Mouse (Mus musculus) CH12.LX (cell line): ENCODE data around the gene Brd2. TPM values are rescaled to one million over a fixed set of nuclear protein-coding genes. Genes with fewer than 3 reads are reported as not detected.

Experiments
- DNase-seq: peaks from one replicate; pipeline ENCODE4 v3.0.0-alpha.2; 2013; ENCODE audit errors: extremely low read depth
- H3K27ac ChIP-seq: 2 replicates; pipeline ENCODE4 v1.5.1; 2012; ENCODE audit warnings: low read depth, mild to moderate bottlenecking, control low read depth, moderate library complexity; ENCODE audit not compliant: insufficient read depth
- H3K27me3 ChIP-seq: replicated peaks from 2 replicates; pipeline ENCODE3; 2012; ENCODE audit warnings: inconsistent platforms
- H3K36me3 ChIP-seq, 2 experiments: replicated peaks in 1 of 2; 2 replicates each; pipeline versions ENCODE3 to v1.6.1; 2012; ENCODE audit warnings: inconsistent platforms in 1 of 2, low read length in 1 of 2, mild to moderate bottlenecking in 1 of 2, mixed read lengths in 1 of 2, moderate library complexity in 1 of 2; ENCODE audit not compliant: control insufficient read depth in 1 of 2, insufficient read depth in 1 of 2
- H3K4me1 ChIP-seq, 2 experiments: 2 replicates each; pipeline ENCODE4 v1.6.1; 2012; ENCODE audit warnings: inconsistent platforms in 1 of 2, moderate library complexity in 1 of 2; ENCODE audit not compliant: insufficient read depth in 2 of 2, control insufficient read depth in 1 of 2
- H3K4me2 ChIP-seq: 2 replicates; pipeline ENCODE4 v1.6.1; 2012; ENCODE audit warnings: low read depth, mild to moderate bottlenecking, control low read depth; ENCODE audit not compliant: poor library complexity, insufficient read depth, severe bottlenecking
- H3K4me3 ChIP-seq, 3 experiments: fragments of 150-350 bp in 1 of 3; sonication (generic) in 1 of 3; replicated peaks in 1 of 3; 2 replicates each; pipeline versions ENCODE3 to v1.5.1; 2011 to 2012; ENCODE audit warnings: low read depth in 2 of 3, low read length in 2 of 3, mild to moderate bottlenecking in 2 of 3, moderate library complexity in 2 of 3, control low read depth in 1 of 3, improper control_type of control experiment in 1 of 3, inconsistent platforms in 1 of 3, mixed read lengths in 1 of 3; ENCODE audit not compliant: poor library complexity in 1 of 3
- H3K79me2 ChIP-seq: replicated peaks from 2 replicates; pipeline ENCODE4 v1.6.1; 2012; ENCODE audit warnings: mild to moderate bottlenecking, moderate library complexity; ENCODE audit not compliant: control insufficient read depth, poor library complexity, insufficient read depth, severe bottlenecking; ENCODE audit errors: extremely low read depth
- H3K9ac ChIP-seq: 2 replicates; pipeline ENCODE4 v1.6.1; 2012; ENCODE audit warnings: low read depth, mild to moderate bottlenecking, control low read depth, moderate library complexity; ENCODE audit not compliant: insufficient read depth
- H3K9me3 ChIP-seq: replicated peaks from 2 replicates; pipeline ENCODE3; 2012; ENCODE audit warnings: low read length, inconsistent platforms, mixed read lengths
- ETS1 ChIP-seq: conservative IDR thresholded peaks from 2 replicates; pipeline ENCODE4 v1.6.1; 2012; ENCODE audit warnings: low read depth, mild to moderate bottlenecking, inconsistent platforms, low read length, improper control_type of control experiment, moderate library complexity
- HCFC1 ChIP-seq: IDR thresholded peaks from 2 replicates; pipeline ENCODE4 v1.6.1; 2012; ENCODE audit warnings: low read depth, mild to moderate bottlenecking, inconsistent platforms, low read length, improper control_type of control experiment
- JUN ChIP-seq: IDR thresholded peaks from 2 replicates; pipeline ENCODE4 v1.6.1; 2011; ENCODE audit warnings: low read depth, mild to moderate bottlenecking, low read length, improper control_type of control experiment, moderate library complexity; ENCODE audit not compliant: insufficient read depth
- POLR2A ChIP-seq: IDR thresholded peaks from 2 replicates; pipeline ENCODE4 v1.6.1; 2011; ENCODE audit warnings: low read depth, mild to moderate bottlenecking, improper control_type of control experiment, low read length
- POLR2AphosphoS2 ChIP-seq: IDR thresholded peaks from 2 replicates; pipeline ENCODE4 v1.6.1; 2011; ENCODE audit warnings: low read depth, low read length, improper control_type of control experiment
- RCOR1 ChIP-seq: conservative IDR thresholded peaks from 2 replicates; pipeline ENCODE4 v1.6.1; 2012; ENCODE audit warnings: low read depth, mild to moderate bottlenecking, inconsistent platforms, low read length, improper control_type of control experiment
- SIN3A ChIP-seq: IDR thresholded peaks from 2 replicates; pipeline ENCODE4 v1.6.1; 2012; ENCODE audit warnings: low read length, improper control_type of control experiment, inconsistent platforms
- TCF12 ChIP-seq: IDR thresholded peaks from 2 replicates; pipeline ENCODE4 v1.6.1; 2014; ENCODE audit warnings: low read depth, mild to moderate bottlenecking, inconsistent platforms, low read length, improper control_type of control experiment
- ZMIZ1 ChIP-seq: IDR thresholded peaks from 2 replicates; pipeline ENCODE4 v1.6.1; 2012; ENCODE audit warnings: low read depth, mild to moderate bottlenecking, inconsistent platforms, low read length, improper control_type of control experiment
- ZNF384 ChIP-seq: IDR thresholded peaks from 2 replicates; pipeline ENCODE4 v1.6.1; 2012; ENCODE audit warnings: low read depth, low read length, improper control_type of control experiment, inconsistent platforms
- dilution Hi-C: fragments of 300-500 bp; cut with MboI; formaldehyde crosslinking; loops from 2 replicates; pipeline ENCODE4 v1.14.3; 2020; ENCODE audit warnings: low sequenced_read_pairs; ENCODE audit not compliant: extremely low pct_unique_long_range_greater_than_20kb, extremely low pct_ligation_motif_present
- in situ Hi-C: fragments of 300-500 bp; cut with MboI; formaldehyde crosslinking; loops from 3 replicates; pipeline ENCODE4 v1.14.3; 2019; ENCODE audit warnings: low sequenced_read_pairs, low pct_ligation_motif_present, low pct_unique_long_range_greater_than_20kb, mixed read lengths
- polyA plus RNA-seq: library from polyadenylated mRNA; unstranded; fragments of >175 nt; gene quantifications from 2 replicates; pipeline ENCODE4 v1.2.1, GENCODE M21; 2012; ENCODE audit warnings: low read depth; ENCODE audit not compliant: insufficient read length
- total RNA-seq, 2 experiments: library from RNA; depleted of rRNA; stranded (reverse); fragments of 300-350 nt in 1 of 2; fragments of >200 nt in 1 of 2; gene quantifications; 2 replicates each; pipeline ENCODE4 v1.2.3; 2012 to 2014

Gene Brd2
- total and polyA plus RNA-seq, 3 experiments = 101 to 247 (median 141) TPM

DNA sequence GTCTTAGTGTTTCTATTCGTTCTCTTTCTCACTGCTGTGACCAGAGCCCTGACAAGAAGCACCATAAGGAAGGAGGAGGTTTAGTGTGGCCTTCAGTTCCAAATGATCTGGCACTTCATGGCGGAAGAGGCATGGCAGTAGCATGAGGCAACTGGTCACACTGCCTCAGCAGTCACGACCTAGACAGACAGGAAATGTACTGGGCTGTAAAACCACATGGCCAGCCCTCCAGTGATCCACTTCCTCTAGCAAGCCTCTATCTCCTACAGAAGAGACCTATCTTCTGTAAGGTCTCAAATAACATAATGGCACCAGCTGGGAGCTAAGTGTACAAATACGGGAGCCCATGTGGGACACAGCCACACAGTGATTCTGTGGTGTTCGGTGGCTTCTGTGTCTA, 50.3 kb downstream of the Brd2 start:
- H3K36me3 ChIP-seq = peaks cover 0 to 11% of the 10 kb centered on the region in 2 experiments
- DNase-seq = no peak
- H3K27me3 ChIP-seq = peaks cover 1% of the 10 kb centered on the region
- H3K79me2 ChIP-seq = no peaks in the 10 kb centered on the region
- no peak overlapping the region for H3K4me3 ChIP-seq
- H3K9me3 ChIP-seq = no peaks in the 10 kb centered on the region
- in situ Hi-C loops (no loop called here), dilution Hi-C loops (no loop called here)
- H3K4me1 ChIP-seq = peaks cover 0 to 14% of the 10 kb centered on the region in 2 experiments; a peak in 2 of 4 replicates
- TF ChIP-seq ZNF384 (no peak), POLR2AphosphoS2 (no peak), ETS1 (no peak), POLR2A (no peak), JUN (no peak), RCOR1 (no peak)
- no peak overlapping the region for H3K27ac ChIP-seq
- no peak overlapping the region for H3K4me2 ChIP-seq
- no peak overlapping the region for H3K9ac ChIP-seq

GRCm38 (mm10) chr17:34068864-34069263, 53.6 kb downstream of the Brd2 start:
- peaks cover 0 to 14% of the 10 kb centered on the region in 2 experiments; a peak in 2 of 4 replicates for H3K4me1 ChIP-seq
- H3K4me3 ChIP-seq = no peak overlapping the region
- H3K36me3 ChIP-seq = peaks cover 20 to 42% of the 10 kb centered on the region in 2 experiments
- dilution Hi-C loops = no loop called here
- no peak overlapping the region for H3K4me2 ChIP-seq
- H3K79me2 ChIP-seq = no peaks in the 10 kb centered on the region
- H3K9ac ChIP-seq = no peak overlapping the region
- H3K9me3 ChIP-seq = no peaks in the 10 kb centered on the region
- H3K27me3 ChIP-seq = no peaks in the 10 kb centered on the region
- DNase-seq = no peak
- in situ Hi-C loops = no loop called here
- no peak overlapping the region for H3K27ac ChIP-seq
- TF ChIP-seq HCFC1 (no peak), ZMIZ1 (no peak), SIN3A (no peak), TCF12 (no peak)

Other genes with a start within 250 kb of the Brd2 start
Only the 20 nearest of the 32 such genes appear.
- gene B3galt4, start 171.1 kb downstream of the Brd2 start, total RNA-seq (2012; rRNA removed) = 3.7 and 4.5 TPM in 2 replicates
- gene B3galt4, start 171.1 kb downstream of the Brd2 start, total RNA-seq (2014; rRNA removed) = 4.2 and 5.2 TPM in 2 replicates
- 4.6 and 6.2 TPM in 2 replicates for gene B3galt4, start 171.1 kb downstream of the Brd2 start, polyA plus RNA-seq
- gene Vps52, start 166.8 kb downstream of the Brd2 start, total RNA-seq (2012; rRNA removed) = 38.2 and 39.9 TPM in 2 replicates
- 34.3 and 40.6 TPM in 2 replicates for gene Vps52, start 166.8 kb downstream of the Brd2 start, total RNA-seq (2014; rRNA removed)
- gene Vps52, start 166.8 kb downstream of the Brd2 start, polyA plus RNA-seq = 73.6 and 76.1 TPM in 2 replicates
- gene Rps18, start 166.6 kb downstream of the Brd2 start, total RNA-seq (2012; rRNA removed) = 302 and 359 TPM in 2 replicates
- gene Rps18, start 166.6 kb downstream of the Brd2 start, total RNA-seq (2014; rRNA removed) = 205 and 246 TPM in 2 replicates
- gene Rps18, start 166.6 kb downstream of the Brd2 start, polyA plus RNA-seq = 913 and 991 TPM in 2 replicates
- 1,488 and 1,753 TPM in 2 replicates for gene H2-K1, start 122.3 kb downstream of the Brd2 start, total RNA-seq (2012; rRNA removed)
- 1,386 and 1,734 TPM in 2 replicates for gene H2-K1, start 122.3 kb downstream of the Brd2 start, total RNA-seq (2014; rRNA removed)
- 2,472 and 2,496 TPM in 2 replicates for gene H2-K1, start 122.3 kb downstream of the Brd2 start, polyA plus RNA-seq
- 8.6 and 11.9 TPM in 2 replicates for gene Ring1, start 98.0 kb downstream of the Brd2 start, total RNA-seq (2012; rRNA removed)
- 11.5 and 13.7 TPM in 2 replicates for gene Ring1, start 98.0 kb downstream of the Brd2 start, total RNA-seq (2014; rRNA removed)
- gene Ring1, start 98.0 kb downstream of the Brd2 start, polyA plus RNA-seq = 18.0 and 23.1 TPM in 2 replicates
- gene H2-Ke6, start 94.6 kb downstream of the Brd2 start, total RNA-seq (2012; rRNA removed) = 44.8 and 47.1 TPM in 2 replicates
- 20.4 and 20.8 TPM in 2 replicates for gene H2-Ke6, start 94.6 kb downstream of the Brd2 start, total RNA-seq (2014; rRNA removed)
- gene H2-Ke6, start 94.6 kb downstream of the Brd2 start, polyA plus RNA-seq = 31.7 and 34.5 TPM in 2 replicates
- gene Slc39a7, start 91.0 kb downstream of the Brd2 start, total RNA-seq (2012; rRNA removed) = 116 and 160 TPM in 2 replicates
- 96.8 and 97.2 TPM in 2 replicates for gene Slc39a7, start 91.0 kb downstream of the Brd2 start, total RNA-seq (2014; rRNA removed)
- 105 and 108 TPM in 2 replicates for gene Slc39a7, start 91.0 kb downstream of the Brd2 start, polyA plus RNA-seq
- 42.7 and 47.7 TPM in 2 replicates for gene Rxrb, start 90.8 kb downstream of the Brd2 start, total RNA-seq (2012; rRNA removed)
- 27.0 and 27.4 TPM in 2 replicates for gene Rxrb, start 90.8 kb downstream of the Brd2 start, total RNA-seq (2014; rRNA removed)
- gene Rxrb, start 90.8 kb downstream of the Brd2 start, polyA plus RNA-seq = 36.9 and 41.4 TPM in 2 replicates
- gene Col11a2, start 83.2 kb downstream of the Brd2 start, total RNA-seq (2012; rRNA removed) = 6.0 and 7.6 TPM in 2 replicates
- 3.0 and 4.5 TPM in 2 replicates for gene Col11a2, start 83.2 kb downstream of the Brd2 start, total RNA-seq (2014; rRNA removed)
- gene Col11a2, start 83.2 kb downstream of the Brd2 start, polyA plus RNA-seq = 5.8 and 7.2 TPM in 2 replicates
- gene H2-Oa, start 30.3 kb downstream of the Brd2 start, total RNA-seq (2012; rRNA removed) = 16.1 and 21.5 TPM in 2 replicates
- gene H2-Oa, start 30.3 kb downstream of the Brd2 start, total RNA-seq (2014; rRNA removed) = 32.8 and 42.7 TPM in 2 replicates
- 30.5 and 40.4 TPM in 2 replicates for gene H2-Oa, start 30.3 kb downstream of the Brd2 start, polyA plus RNA-seq
- gene H2-DMa, start 3.1 kb downstream of the Brd2 start, total RNA-seq (2012; rRNA removed) = 67.7 and 77.4 TPM in 2 replicates
- gene H2-DMa, start 3.1 kb downstream of the Brd2 start, total RNA-seq (2014; rRNA removed) = 114 and 119 TPM in 2 replicates
- gene H2-DMa, start 3.1 kb downstream of the Brd2 start, polyA plus RNA-seq = 82.5 and 112 TPM in 2 replicates
- 107 and 135 TPM in 2 replicates for gene H2-DMb2, start 20.7 kb upstream of the Brd2 start, total RNA-seq (2012; rRNA removed)
- 173 and 199 TPM in 2 replicates for gene H2-DMb2, start 20.7 kb upstream of the Brd2 start, total RNA-seq (2014; rRNA removed)
- 161 and 175 TPM in 2 replicates for gene H2-DMb2, start 20.7 kb upstream of the Brd2 start, polyA plus RNA-seq
- 60.7 and 67.0 TPM in 2 replicates for gene H2-DMb1, start 30.4 kb upstream of the Brd2 start, total RNA-seq (2012; rRNA removed)
- gene H2-DMb1, start 30.4 kb upstream of the Brd2 start, total RNA-seq (2014; rRNA removed) = 77.4 and 102 TPM in 2 replicates
- gene H2-DMb1, start 30.4 kb upstream of the Brd2 start, polyA plus RNA-seq = 147 and 149 TPM in 2 replicates
- 164 and 184 TPM in 2 replicates for gene Tap1, start 64.9 kb upstream of the Brd2 start, total RNA-seq (2012; rRNA removed)
- gene Tap1, start 64.9 kb upstream of the Brd2 start, total RNA-seq (2014; rRNA removed) = 90.1 and 102 TPM in 2 replicates
- gene Tap1, start 64.9 kb upstream of the Brd2 start, polyA plus RNA-seq = 157 and 161 TPM in 2 replicates
- 435 and 547 TPM in 2 replicates for gene Psmb9, start 65.1 kb upstream of the Brd2 start, total RNA-seq (2012; rRNA removed)
- 156 and 159 TPM in 2 replicates for gene Psmb9, start 65.1 kb upstream of the Brd2 start, total RNA-seq (2014; rRNA removed)
- 192 and 196 TPM in 2 replicates for gene Psmb9, start 65.1 kb upstream of the Brd2 start, polyA plus RNA-seq
- gene Psmb8, start 75.1 kb upstream of the Brd2 start, total RNA-seq (2012; rRNA removed) = 989 and 1,092 TPM in 2 replicates
- 846 and 857 TPM in 2 replicates for gene Psmb8, start 75.1 kb upstream of the Brd2 start, total RNA-seq (2014; rRNA removed)
- 652 and 654 TPM in 2 replicates for gene Psmb8, start 75.1 kb upstream of the Brd2 start, polyA plus RNA-seq
- gene Tap2, start 80.9 kb upstream of the Brd2 start, total RNA-seq (2012; rRNA removed) = 110 and 116 TPM in 2 replicates
- 54.8 and 62.2 TPM in 2 replicates for gene Tap2, start 80.9 kb upstream of the Brd2 start, total RNA-seq (2014; rRNA removed)
- 121 and 124 TPM in 2 replicates for gene Tap2, start 80.9 kb upstream of the Brd2 start, polyA plus RNA-seq
- gene H2-Ob, start 116.3 kb upstream of the Brd2 start, total RNA-seq (2012; rRNA removed) = 8.4 and 13.7 TPM in 2 replicates
- gene H2-Ob, start 116.3 kb upstream of the Brd2 start, total RNA-seq (2014; rRNA removed) = 31.9 and 39.7 TPM in 2 replicates
- 19.9 and 27.2 TPM in 2 replicates for gene H2-Ob, start 116.3 kb upstream of the Brd2 start, polyA plus RNA-seq
- gene H2-Ab1, start 135.1 kb upstream of the Brd2 start, total RNA-seq (2012; rRNA removed) = 114 and 158 TPM in 2 replicates
- gene H2-Ab1, start 135.1 kb upstream of the Brd2 start, total RNA-seq (2014; rRNA removed) = 105 and 119 TPM in 2 replicates
- gene H2-Ab1, start 135.1 kb upstream of the Brd2 start, polyA plus RNA-seq = 634 and 699 TPM in 2 replicates
- 385 and 450 TPM in 2 replicates for gene H2-Aa, start 165.2 kb upstream of the Brd2 start, total RNA-seq (2012; rRNA removed)
- 481 and 488 TPM in 2 replicates for gene H2-Aa, start 165.2 kb upstream of the Brd2 start, total RNA-seq (2014; rRNA removed)
- 930 and 958 TPM in 2 replicates for gene H2-Aa, start 165.2 kb upstream of the Brd2 start, polyA plus RNA-seq